Comparison of ENCODE assay signal across 14 mouse cellular contexts in genomic region chr2:4042009-4042408, GRCm38 (mm10). TPM values are rescaled to one million over a fixed set of nuclear protein-coding genes. Genes with fewer than 3 reads are reported as not detected.
DNase-seq lines count a peak whose midpoint lies in the region; ATAC-seq lines count a peak whose summit lies in the region.
"Had no signal": no experiment of that assay in that cellular context is flagged by ENCODE, and none has a peak within 500 bp of the region (broad histone marks: within the 10 kb centered on the region; RNA-seq: fewer than 3 reads in every experiment).

No protein-coding gene starts in this region.

- DNase-seq in neural tube, embryonic 11.5 days (ENCODE audit: low spot score): peak; percentile 42
- DNase-seq in neural tube, embryonic 10.5 days (ENCODE audit: extremely low spot score, low spot score): no peak
- peak; percentile 61 for DNase-seq in forelimb bud, embryonic 11.5 days (ENCODE audit: low read depth, low spot score)
- peak; percentile 32 for DNase-seq in mesoderm, embryonic 11.5 days (ENCODE audit: low read depth, low spot score)
- DNase-seq in retina, postnatal 1 day: peak; percentile 85
- DNase-seq in cerebellum, adult 9-11 months: no peak
- no peak for DNase-seq in heart, embryonic 10.5 days (ENCODE audit: low spot score)
- no peak for DNase-seq in spleen, postnatal 14 days (ENCODE audit: low spot score in 2 of 2)
- DNase-seq: cerebellum, adult 2 months; liver, embryonic 13.5 days; right cerebral cortex, postnatal 4 days; thymus, postnatal 14 days had no signal

- no peak overlapping the region for H3K9ac ChIP-seq in neural tube, embryonic 11.5 days (ENCODE audit: low read length)
- H3K9ac ChIP-seq: liver, embryonic 13.5 days; stomach, embryonic 15.5 days had no signal

- no peaks in the 10 kb centered on the region for H3K9me3 ChIP-seq in neural tube, embryonic 11.5 days (ENCODE audit: control insufficient read depth, low read length)
- no peaks in the 10 kb centered on the region for H3K9me3 ChIP-seq in heart, embryonic 10.5 days
- H3K9me3 ChIP-seq: liver, embryonic 13.5 days; stomach, embryonic 15.5 days had no signal

- no peaks in the 10 kb centered on the region for H3K27me3 ChIP-seq in neural tube, embryonic 11.5 days (ENCODE audit: control insufficient read depth, insufficient read depth, low read length)
- H3K27me3 ChIP-seq in heart, embryonic 10.5 days (ENCODE audit: insufficient read depth, poor library complexity, severe bottlenecking): no peaks in the 10 kb centered on the region
- H3K27me3 ChIP-seq: liver, embryonic 13.5 days; stomach, embryonic 15.5 days had no signal

- no peak overlapping the region for H3K4me3 ChIP-seq in neural tube, embryonic 11.5 days (ENCODE audit: low read depth, low read length)
- H3K4me3 ChIP-seq in heart, embryonic 10.5 days: no peak overlapping the region
- H3K4me3 ChIP-seq: liver, embryonic 13.5 days; stomach, embryonic 15.5 days had no signal

- no peak overlapping the region for H3K4me2 ChIP-seq in neural tube, embryonic 11.5 days (ENCODE audit: low read depth)
- H3K4me2 ChIP-seq: liver, embryonic 13.5 days; stomach, embryonic 15.5 days had no signal

- peak; percentile 78; the same call in 1 of the 2 replicates for ATAC-seq in neural tube, embryonic 11.5 days (ENCODE audit: insufficient read depth, low FRiP score, low TSS enrichment)
- ATAC-seq: lung, postnatal 0 days had no signal

- 20% methylated on average over 3 of the region's 3 CpGs for WGBS in neural tube, embryonic 11.5 days
- WGBS in heart, embryonic 10.5 days: 62% methylated on average over 3 of the region's 3 CpGs

- no peaks in the 10 kb centered on the region for H3K36me3 ChIP-seq in neural tube, embryonic 11.5 days (ENCODE audit: control insufficient read depth, insufficient read depth, low read length)
- H3K36me3 ChIP-seq in heart, embryonic 10.5 days: no peaks in the 10 kb centered on the region
- H3K36me3 ChIP-seq: liver, embryonic 13.5 days; stomach, embryonic 15.5 days had no signal

- H3K4me1 ChIP-seq in neural tube, embryonic 11.5 days (ENCODE audit: control insufficient read depth, insufficient read depth, low read length): no peaks in the 10 kb centered on the region
- no peaks in the 10 kb centered on the region for H3K4me1 ChIP-seq in heart, embryonic 10.5 days
- H3K4me1 ChIP-seq: liver, embryonic 13.5 days; stomach, embryonic 15.5 days had no signal

- H3K27ac ChIP-seq in neural tube, embryonic 11.5 days (ENCODE audit: low read depth, low read length): no peak overlapping the region
- no peak overlapping the region for H3K27ac ChIP-seq in heart, embryonic 10.5 days
- H3K27ac ChIP-seq: liver, embryonic 13.5 days; stomach, embryonic 15.5 days had no signal

RNA-seq across cellular contexts. Expression of gene Frmd4a, which starts 24.5 kb away (rescaled TPM):
- 44.5 and 46.3 TPM in 2 replicates for polyA plus RNA-seq in neural tube, embryonic 11.5 days (2014; fragmentation: Nextera tagmentation; extraction: Ambion mirVana)
- polyA plus RNA-seq in heart, embryonic 10.5 days (2016; fragmentation: Nextera tagmentation; extraction: Ambion mirVana): 19.4 and 29.4 TPM in 2 replicates

Comparison
In these comparisons a context has a peak if more than half of its experiments do, and no peak if none do; other contexts are left out.
1. DNase-seq: peak in neural tube, embryonic 11.5 days (single experiment), forelimb bud, embryonic 11.5 days (single experiment), mesoderm, embryonic 11.5 days (single experiment) and retina, postnatal 1 day (single experiment); none in neural tube, embryonic 10.5 days (single experiment), cerebellum, adult 9-11 months (single experiment), heart, embryonic 10.5 days (single experiment) and spleen, postnatal 14 days (0 of 2).